Mouse (Mus musculus) thymus, adult 2 months (tissue): Measurements from ENCODE around the gene Pigk.

Source experiments
- CTCF ChIP-seq: fragments of 200-500 bp; IDR thresholded peaks from 2 replicates; pipeline ENCODE4 v1.5.1; 2012; ENCODE audit warnings: mild to moderate bottlenecking, control low read depth, low read length, moderate library complexity, borderline replicate concordance; ENCODE audit not compliant: control insufficient read depth, poor library complexity, insufficient read depth; ENCODE audit errors: extremely low read depth
- POLR2A ChIP-seq: fragments of 200-500 bp; IDR thresholded peaks from 2 replicates; pipeline ENCODE4 v1.6.1; 2012; ENCODE audit warnings: mild to moderate bottlenecking, low read length, control low read depth, moderate library complexity; ENCODE audit not compliant: control insufficient read depth, poor library complexity, insufficient read depth; ENCODE audit errors: extremely low read depth

DNA sequence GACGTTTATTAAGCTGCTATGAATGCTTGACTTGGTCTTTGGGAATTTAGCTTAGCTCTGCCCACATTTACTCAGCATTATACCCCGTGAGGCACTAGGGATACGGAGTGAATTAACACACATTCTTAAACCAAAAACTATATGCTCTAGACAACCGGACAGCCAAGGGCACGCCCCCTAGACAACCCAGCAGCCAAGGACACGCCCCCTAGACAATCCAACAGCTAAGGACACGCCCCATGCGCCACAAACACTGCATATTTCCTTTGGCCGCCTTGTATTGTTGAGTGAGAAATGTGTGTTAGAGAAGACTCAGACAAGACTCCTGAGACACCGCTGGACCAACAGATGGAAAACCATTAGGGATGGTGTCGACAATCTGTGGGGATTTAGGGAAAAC lies 229.1 kb downstream of the Pigk start:
- no peak for TF ChIP-seq POLR2A
- no peak for TF ChIP-seq CTCF
